Mouse (Mus musculus) left cerebral cortex, postnatal 10 days (tissue): ENCODE results near the gene Aplf. TPM values are rescaled to one million over a fixed set of nuclear protein-coding genes. Genes with fewer than 3 reads are reported as not detected.

Source experiments
- total RNA-seq, 2 experiments: library from RNA; stranded (reverse); gene quantifications; 2 replicates each; pipeline ENCODE4 v1.2.3; 2021

Aplf gene
- total RNA-seq, 2 experiments from 2014 or later: 10.8 to 12.8 TPM

Other genes with a start within 250 kb of the Aplf start
- not detected for gene Bmp10, start 243.2 kb downstream of the Aplf start, total RNA-seq
- gene Arhgap25, start 138.9 kb downstream of the Aplf start, total RNA-seq: 1 to 10 TPM; 6.1 to 6.4 TPM
- gene Prokr1, start 81.5 kb downstream of the Aplf start, total RNA-seq: 1 to 10 TPM in 1 of 2 experiments, under 1 TPM in 1; 0.39 to 1.2 TPM
- 1 to 10 TPM; 3.5 to 4.2 TPM for gene Efcc1, start 58.7 kb upstream of the Aplf start, total RNA-seq
- gene Gp9, start 105.9 kb upstream of the Aplf start, total RNA-seq: under 1 TPM; 0.41 to 0.55 TPM
- 10 to 100 TPM; 17.4 to 17.6 TPM for gene Rab43, start 140.0 kb upstream of the Aplf start, total RNA-seq
- gene Gm45140, start 163.6 kb upstream of the Aplf start, total RNA-seq: 1 to 10 TPM; 2.1 to 3.9 TPM
- 10 to 100 TPM; 29.3 to 31.7 TPM for gene Isy1, start 166.6 kb upstream of the Aplf start, total RNA-seq
- gene Cnbp, start 178.9 kb upstream of the Aplf start, total RNA-seq: 100 to 1,000 TPM; 255 TPM
- gene Copg1, start 215.6 kb upstream of the Aplf start, total RNA-seq: 100 to 1,000 TPM; 183 to 198 TPM
- 10 to 100 TPM; 25.8 to 27.3 TPM for gene Hmces, start 241.7 kb upstream of the Aplf start, total RNA-seq